Mouse (Mus musculus) T-helper 2 cell (primary cell): ENCODE results near the gene Vax2.

Source experiments
- in situ Hi-C: fragments of 300-600 bp; cut with MboI, MseI; formaldehyde crosslinking; loops from one replicate; pipeline ENCODE4 v1.15.1; 2025; ENCODE audit warnings: high pct_unique_total_duplicates

The Vax2 gene

GRCm38 (mm10) chr6:83762344-83762743, 51.3 kb downstream of the Vax2 start, which contains the start of gene Ankrd53:
Gene Ankrd53, plus strand, starts transcription at chr6:83762644.
- in situ Hi-C loops = no loop called here

GRCm38 (mm10) chr6:83762880-83763431, 51.9 kb downstream of the Vax2 start:
- in situ Hi-C loops = no loop called here

GRCm38 (mm10) chr6:83766982-83767381, 55.9 kb downstream of the Vax2 start:
- in situ Hi-C loops = no loop called here

- in situ Hi-C loops = no loop called here
Measured at GRCm38 (mm10) chr6:83768485-83768884, 57.4 kb downstream of the Vax2 start.

GRCm38 (mm10) chr6:83774126-83774525, 63.1 kb downstream of the Vax2 start:
- in situ Hi-C loops = no loop called here

GRCm38 (mm10) chr6:83774781-83775563, 63.9 kb downstream of the Vax2 start:
- in situ Hi-C loops = no loop called here

- in situ Hi-C loops = no loop called here
Measured at GRCm38 (mm10) chr6:83775638-83776293, 64.7 kb downstream of the Vax2 start, which contains the start of gene Tex261. Gene Tex261, minus strand, starts transcription at chr6:83775813.

GRCm38 (mm10) chr6:83778306-83778705, 67.2 kb downstream of the Vax2 start:
- in situ Hi-C loops = no loop called here

GRCm38 (mm10) chr6:83779026-83779425, 68.0 kb downstream of the Vax2 start:
- in situ Hi-C loops = no loop called here

- in situ Hi-C loops = no loop called here
Measured at GRCm38 (mm10) chr6:83786426-83786825, 75.4 kb downstream of the Vax2 start.
